Mouse (Mus musculus): Measurements from ENCODE around the gene Dolpp1.

GRCm38 (mm10) chr2:30440211-30440700 lies 48.2 kb downstream of the Dolpp1 start:
- no peak for TF ChIP-seq CHD2 (IDR thresholded peaks at IDR 0.05; ENCODE audit: low read depth, low read length)
- TF ChIP-seq ZNF384 (IDR thresholded peaks at IDR 0.05; ENCODE audit: low read depth, low read length): no peak
- TF ChIP-seq ZC3H11A (IDR thresholded peaks at IDR 0.05; ENCODE audit: borderline replicate concordance, low read depth, low read length): no peak
- no peak for TF ChIP-seq MAFK (IDR thresholded peaks at IDR 0.05; ENCODE audit: insufficient read depth, low read depth, low read length)
